Mouse (Mus musculus): ENCODE results near the gene Mfsd2a. TPM values are rescaled to one million over a fixed set of nuclear protein-coding genes. Genes with fewer than 3 reads are reported as not detected.
"Not testable (repeated sequence)": the region's sequence is repeated elsewhere in the genome, so short reads cannot be mapped to it uniquely, and the experiment has no call there.

The Mfsd2a gene
- polyA plus RNA-seq (2012; ENCODE audit: insufficient read depth, insufficient read length, missing spikeins), result not detected in 2 replicates

GRCm38 (mm10) chr4:122961100-122961567, at the start of gene Mfsd2a:
Gene Mfsd2a, minus strand, starts transcription at chr4:122961188.
- peaks cover 6% of the 10 kb centered on the region for H3K4me1 ChIP-seq (ENCODE audit: control insufficient read depth, insufficient read depth, insufficient read length, low read length)
- H3K4me3 ChIP-seq (ENCODE audit: insufficient read depth, low read depth, low read length), result peak within 1 kb of the TSS; percentile 51
- H3K27ac ChIP-seq (replicated peaks; ENCODE audit: low read depth, low read length), result no peak within 1 kb of the TSS

GRCm38 (mm10) chr4:123005054-123005966, 44.3 kb upstream of the Mfsd2a start:
- H3K4me1 ChIP-seq (ENCODE audit: control insufficient read depth, insufficient read depth, insufficient read length, low read length), result no peaks in the 10 kb centered on the region; the same call in 1 of the 2 replicates
- H3K4me3 ChIP-seq (ENCODE audit: insufficient read depth, low read depth, low read length), result no peak overlapping the region
- H3K27ac ChIP-seq (replicated peaks; ENCODE audit: low read depth, low read length), result no peak overlapping the region

DNA sequence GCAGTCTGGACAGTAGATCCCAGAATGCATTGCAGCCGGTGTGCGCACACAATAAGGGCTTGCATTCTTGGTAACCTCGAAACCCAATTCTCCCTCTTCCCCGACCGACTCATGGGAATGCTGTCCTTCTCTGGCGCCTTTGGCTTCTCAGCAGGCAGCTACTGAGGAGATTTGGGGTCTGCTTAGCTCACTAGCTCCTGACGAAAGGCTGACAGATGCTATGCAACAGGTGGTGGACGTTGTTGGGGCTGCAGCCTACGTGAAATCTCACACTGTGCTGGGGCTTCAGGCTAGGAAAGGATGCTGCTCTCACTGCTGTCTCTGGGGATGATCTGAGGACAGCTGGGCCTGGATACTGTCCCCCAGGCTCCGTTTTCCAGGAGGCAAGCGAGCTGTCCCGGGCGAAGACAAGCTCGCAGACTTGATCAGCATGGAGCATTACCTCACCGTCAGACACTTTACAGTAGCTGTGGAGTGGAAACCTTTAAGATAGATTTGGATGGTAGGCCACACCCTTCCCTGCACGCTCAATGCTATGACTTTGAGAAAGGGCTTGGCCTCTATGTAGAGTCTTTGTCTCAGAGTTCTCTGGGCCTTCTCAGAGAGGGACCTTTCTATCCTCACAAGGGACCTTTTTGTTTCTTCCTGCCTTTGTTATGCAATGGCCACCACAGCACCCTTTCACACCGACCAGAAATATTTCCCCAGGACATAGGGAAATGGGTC, 39.8 kb upstream of the Mfsd2a start:
- Histone ChIP-seq H3K27ac (replicated peaks; ENCODE audit: low read depth, low read length) (no peak overlapping the region), H3K4me3 (ENCODE audit: insufficient read depth, low read depth, low read length) (no peak overlapping the region), H3K4me1 (ENCODE audit: control insufficient read depth, insufficient read depth, insufficient read length, low read length) (no peaks in the 10 kb centered on the region; the same call in 1 of the 2 replicates)

DNA sequence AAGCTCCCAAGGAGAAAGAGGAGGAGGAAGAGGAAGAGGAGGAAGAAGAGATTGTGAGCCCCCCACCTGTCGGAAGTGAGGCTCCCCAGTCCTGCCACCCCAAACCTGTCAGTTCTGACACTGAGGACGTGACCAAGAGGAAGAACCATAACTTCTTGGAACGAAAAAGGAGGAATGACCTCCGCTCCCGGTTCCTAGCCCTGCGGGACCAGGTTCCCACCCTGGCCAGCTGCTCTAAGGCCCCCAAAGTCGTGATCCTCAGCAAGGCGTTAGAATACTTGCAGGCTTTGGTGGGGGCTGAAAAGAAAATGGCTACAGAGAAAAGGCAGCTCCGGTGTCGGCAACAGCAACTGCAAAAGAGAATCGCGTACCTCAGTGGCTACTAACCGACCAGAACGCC, 39.1 kb upstream of the Mfsd2a start:
- Histone ChIP-seq H3K27ac (replicated peaks; ENCODE audit: low read depth, low read length) (no peak overlapping the region), H3K4me1 (ENCODE audit: control insufficient read depth, insufficient read depth, insufficient read length, low read length) (no peaks in the 10 kb centered on the region; the same call in 1 of the 2 replicates), H3K4me3 (ENCODE audit: insufficient read depth, low read depth, low read length) (no peak overlapping the region)

- H3K4me1 ChIP-seq (ENCODE audit: control insufficient read depth, insufficient read depth, insufficient read length, low read length), result no peaks in the 10 kb centered on the region; the same call in 1 of the 2 replicates
- no peak overlapping the region for H3K27ac ChIP-seq (replicated peaks; ENCODE audit: low read depth, low read length)
- H3K4me3 ChIP-seq (ENCODE audit: insufficient read depth, low read depth, low read length), result no peak overlapping the region
Observed at GRCm38 (mm10) chr4:122999263-122999691, 38.3 kb upstream of the Mfsd2a start.

- Histone ChIP-seq H3K27ac (replicated peaks; ENCODE audit: low read depth, low read length) (no peak overlapping the region), H3K4me3 (ENCODE audit: insufficient read depth, low read depth, low read length) (no peak overlapping the region), H3K4me1 (ENCODE audit: control insufficient read depth, insufficient read depth, insufficient read length, low read length) (no peaks in the 10 kb centered on the region; the same call in 1 of the 2 replicates)
Observed at GRCm38 (mm10) chr4:122998537-122999262, 37.7 kb upstream of the Mfsd2a start.

DNA sequence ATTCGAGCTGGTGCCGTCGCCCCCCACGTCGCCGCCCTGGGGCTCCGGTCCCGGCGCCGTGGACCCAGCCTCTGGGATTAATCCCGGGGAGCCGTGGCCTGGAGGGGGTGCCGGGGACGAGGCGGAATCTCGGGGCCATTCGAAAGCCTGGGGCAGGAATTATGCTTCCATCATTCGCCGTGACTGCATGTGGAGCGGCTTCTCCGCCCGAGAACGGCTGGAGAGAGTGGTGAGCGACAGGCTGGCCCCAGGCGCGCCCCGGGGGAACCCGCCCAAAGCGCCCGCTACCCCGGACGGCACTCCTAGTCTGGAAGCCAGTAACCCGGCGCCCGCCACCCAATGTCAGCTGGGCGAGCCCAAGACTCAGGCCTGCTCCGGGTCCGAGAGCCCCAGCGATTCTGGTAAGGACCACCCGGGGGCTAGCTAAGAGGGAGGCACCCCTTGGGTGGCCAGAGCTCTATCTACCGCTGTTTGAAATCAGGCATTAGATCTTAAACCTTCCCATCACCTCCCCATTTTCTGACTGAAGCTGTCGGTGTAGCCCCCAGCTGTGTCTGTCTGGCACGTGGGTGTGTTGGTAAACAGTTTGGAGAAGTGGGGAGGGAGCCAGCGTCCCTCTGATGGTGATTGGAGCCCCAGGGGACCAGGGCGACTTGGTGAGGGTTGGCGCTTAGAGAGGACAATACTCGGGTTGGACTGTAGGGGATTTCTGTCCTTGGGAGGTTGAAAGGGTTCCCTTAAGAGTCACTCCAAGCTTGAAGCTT, 35.8 kb upstream of the Mfsd2a start:
- Histone ChIP-seq H3K27ac (replicated peaks; ENCODE audit: low read depth, low read length) (no peak overlapping the region), H3K4me1 (ENCODE audit: control insufficient read depth, insufficient read depth, insufficient read length, low read length) (no peaks in the 10 kb centered on the region; the same call in 1 of the 2 replicates), H3K4me3 (ENCODE audit: insufficient read depth, low read depth, low read length) (peak overlapping the region; percentile 85)

- no peaks in the 10 kb centered on the region; the same call in 1 of the 2 replicates for H3K4me1 ChIP-seq (ENCODE audit: control insufficient read depth, insufficient read depth, insufficient read length, low read length)
- peak overlapping the region; percentile 85 for H3K4me3 ChIP-seq (ENCODE audit: insufficient read depth, low read depth, low read length)
- no peak overlapping the region for H3K27ac ChIP-seq (replicated peaks; ENCODE audit: low read depth, low read length)
Observed at GRCm38 (mm10) chr4:122996221-122996617, 35.2 kb upstream of the Mfsd2a start.

DNA sequence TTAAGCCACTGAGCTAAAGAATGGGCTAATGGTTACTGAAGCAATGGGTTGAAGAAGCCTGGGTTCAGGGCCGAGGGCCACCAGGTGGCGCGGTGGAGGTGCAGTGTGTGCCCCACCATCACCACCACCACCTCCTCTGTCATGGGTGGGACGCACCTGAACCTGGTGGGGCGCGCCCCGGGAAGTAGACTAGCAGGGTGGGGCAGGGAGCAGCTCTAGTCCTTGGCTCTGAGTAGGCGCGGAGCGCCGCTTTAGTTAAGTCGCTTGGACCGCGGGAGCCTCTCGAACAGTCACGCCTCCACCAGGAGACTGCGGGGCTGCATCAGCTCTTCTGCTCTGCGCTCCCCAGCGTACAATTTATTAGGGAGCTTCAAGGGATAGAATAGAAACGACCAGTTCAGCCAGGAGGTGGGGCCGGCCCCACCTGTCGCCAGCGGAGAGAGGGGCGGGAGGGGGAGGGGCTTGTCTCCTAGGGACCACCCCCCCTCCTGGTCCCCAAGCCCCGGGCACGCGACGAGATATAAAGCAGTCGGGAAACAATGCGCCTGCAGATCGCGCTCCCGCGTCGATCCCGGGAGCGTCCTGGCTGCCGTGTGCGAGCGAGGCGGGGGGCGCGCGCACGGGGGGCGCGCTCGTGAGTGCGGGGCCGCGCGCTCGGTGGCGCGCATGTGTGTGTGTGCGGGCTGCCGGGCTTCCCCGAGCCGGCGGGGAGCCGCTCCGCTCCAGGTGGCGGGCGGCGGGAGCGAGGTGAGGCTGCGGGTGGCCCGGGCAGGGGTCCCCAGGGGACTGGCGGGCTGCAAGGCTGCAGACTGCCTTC, 34.6 kb upstream of the Mfsd2a start, which contains the start of gene Mycl:
Gene Mycl (plus strand): TSS at position 249 of the 817 bp plus-strand sequence.
- Histone ChIP-seq H3K4me1 (ENCODE audit: control insufficient read depth, insufficient read depth, insufficient read length, low read length) (no peaks in the 10 kb centered on the region), H3K4me3 (ENCODE audit: insufficient read depth, low read depth, low read length) (peak within 1 kb of the TSS; percentile 85), H3K27ac (replicated peaks; ENCODE audit: low read depth, low read length) (no peak within 1 kb of the TSS)

DNA sequence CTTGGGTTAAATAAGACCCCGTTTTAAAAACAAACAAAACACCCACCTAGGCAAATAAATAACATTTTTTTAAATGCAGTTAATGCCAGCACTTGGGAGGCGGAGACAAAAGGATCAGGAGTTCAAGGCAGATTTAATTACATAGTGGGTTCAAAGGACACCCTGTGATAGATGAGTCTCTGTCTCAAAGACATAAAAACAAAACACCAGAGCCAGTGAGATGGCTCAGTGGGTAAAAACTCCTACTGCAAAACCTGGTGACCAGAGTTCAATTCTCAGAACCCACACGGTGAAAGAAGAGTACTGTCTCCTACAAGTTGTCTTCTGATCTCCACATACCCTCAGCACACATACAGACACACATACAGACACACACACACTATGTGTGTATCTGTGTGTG, 31.3 kb upstream of the Mfsd2a start:
- H3K4me3 ChIP-seq (ENCODE audit: insufficient read depth, low read depth, low read length), result no peak overlapping the region
- no peaks in the 10 kb centered on the region for H3K4me1 ChIP-seq (ENCODE audit: control insufficient read depth, insufficient read depth, insufficient read length, low read length)
- no peak overlapping the region for H3K27ac ChIP-seq (replicated peaks; ENCODE audit: low read depth, low read length)

GRCm38 (mm10) chr4:122991177-122991576, 30.2 kb upstream of the Mfsd2a start:
- H3K4me3 ChIP-seq (ENCODE audit: insufficient read depth, low read depth, low read length), result no peak overlapping the region
- no peak overlapping the region for H3K27ac ChIP-seq (replicated peaks; ENCODE audit: low read depth, low read length)
- no peaks in the 10 kb centered on the region for H3K4me1 ChIP-seq (ENCODE audit: control insufficient read depth, insufficient read depth, insufficient read length, low read length)

DNA sequence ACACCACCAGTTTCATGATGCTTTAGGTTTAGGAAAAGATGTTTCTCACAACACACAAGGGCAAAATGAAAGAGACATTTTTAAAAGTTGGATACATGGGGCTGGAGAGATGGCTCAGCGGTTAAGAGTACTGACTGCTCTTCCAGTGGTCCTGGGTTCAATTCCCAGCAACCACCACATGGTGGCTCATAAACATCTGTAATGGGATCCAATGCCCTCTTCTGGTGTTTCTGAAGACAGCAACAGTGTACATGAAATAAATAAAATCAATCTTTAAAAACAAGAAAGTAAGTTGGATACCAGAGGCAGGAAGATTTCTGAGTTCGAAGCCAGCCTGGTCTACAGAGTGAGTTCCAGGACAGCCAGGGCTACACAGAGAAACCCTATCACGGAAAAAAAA, 27.0 kb upstream of the Mfsd2a start:
- not testable (repeated sequence) for H3K27ac ChIP-seq (replicated peaks; ENCODE audit: low read depth, low read length); H3K4me3 ChIP-seq (ENCODE audit: insufficient read depth, low read depth, low read length); H3K4me1 ChIP-seq (ENCODE audit: control insufficient read depth, insufficient read depth, insufficient read length, low read length)

- no peaks in the 10 kb centered on the region for H3K4me1 ChIP-seq (ENCODE audit: control insufficient read depth, insufficient read depth, insufficient read length, low read length)
- no peak overlapping the region for H3K27ac ChIP-seq (replicated peaks; ENCODE audit: low read depth, low read length)
- H3K4me3 ChIP-seq (ENCODE audit: insufficient read depth, low read depth, low read length), result no peak overlapping the region
Observed at GRCm38 (mm10) chr4:122987421-122987820, 26.4 kb upstream of the Mfsd2a start.
